Mouse (Mus musculus) embryonic facial prominence, embryonic 14.5 days (tissue): Measurements from ENCODE around the gene Rad51b. TPM values are rescaled to one million over a fixed set of nuclear protein-coding genes. Genes with fewer than 3 reads are reported as not detected.

Experiments
- ATAC-seq: fragments of 200-750 bp; cut with Nextera tagmentation; 2 replicates; pipeline ENCODE4 v1.8.0; 2017; ENCODE audit warnings: low read depth, moderate number of reproducible peaks, moderate TSS enrichment
- DNase-seq: peaks from one replicate; pipeline ENCODE4 v3.0.0-alpha.2; 2015; ENCODE audit warnings: low spot score
- H3K27ac ChIP-seq: fragments of 300-500 bp; sonication (generic); replicated peaks from 2 replicates; pipeline ENCODE4 v1.5.1; 2014; ENCODE audit warnings: low read depth, mild to moderate bottlenecking, low read length, moderate library complexity
- H3K27me3 ChIP-seq: fragments of 300-500 bp; sonication (generic); replicated peaks from 2 replicates; pipeline ENCODE4 v1.6.1; 2014; ENCODE audit warnings: low read length; ENCODE audit not compliant: control insufficient read depth, insufficient read depth
- H3K36me3 ChIP-seq: fragments of 300-500 bp; sonication (generic); 2 replicates; pipeline ENCODE4 v1.6.1; 2014; ENCODE audit warnings: low read length, mixed read lengths; ENCODE audit not compliant: control insufficient read depth, insufficient read depth
- H3K4me1 ChIP-seq: fragments of 300-500 bp; sonication (generic); 2 replicates; pipeline ENCODE4 v1.6.1; 2014; ENCODE audit warnings: antibody characterized with exemption, low read length; ENCODE audit not compliant: control insufficient read depth, insufficient read depth
- H3K4me2 ChIP-seq: fragments of 300-500 bp; sonication (generic); 2 replicates; pipeline ENCODE4 v1.6.1; 2014; ENCODE audit warnings: low read depth, mild to moderate bottlenecking, low read length, moderate library complexity, mixed read lengths
- H3K4me3 ChIP-seq: fragments of 300-500 bp; sonication (generic); 2 replicates; pipeline ENCODE4 v1.5.1; 2014; ENCODE audit warnings: low read depth, mild to moderate bottlenecking, low read length
- H3K9ac ChIP-seq: fragments of 300-500 bp; sonication (generic); 2 replicates; pipeline ENCODE4 v1.6.1; 2014; ENCODE audit warnings: low read depth, mild to moderate bottlenecking, low read length, moderate library complexity, mixed read lengths
- H3K9me3 ChIP-seq: fragments of 300-500 bp; sonication (generic); 2 replicates; pipeline ENCODE4 v1.6.1; 2016; ENCODE audit warnings: low read length; ENCODE audit not compliant: control insufficient read depth
- WGBS: fragments of 180-500 bp; shearing (Covaris S2); extraction: QIAGEN DNeasy Blood & Tissue Kit; methylation state at CpG from one replicate; pipeline ENCODE4 v1.1.7; 2014; 5-methylcytosine and 5-hydroxymethylcytosine counted together
- polyA plus RNA-seq: library from polyadenylated mRNA; unstranded; fragments of >200 nt; fragmentation: Nextera tagmentation; extraction: Ambion mirVana; gene quantifications from 2 replicates; pipeline ENCODE4 v1.2.1, GENCODE M21; 2014

The Rad51b gene
- polyA plus RNA-seq, 1 experiment from 2014 or later: 5.1 TPM

DNA sequence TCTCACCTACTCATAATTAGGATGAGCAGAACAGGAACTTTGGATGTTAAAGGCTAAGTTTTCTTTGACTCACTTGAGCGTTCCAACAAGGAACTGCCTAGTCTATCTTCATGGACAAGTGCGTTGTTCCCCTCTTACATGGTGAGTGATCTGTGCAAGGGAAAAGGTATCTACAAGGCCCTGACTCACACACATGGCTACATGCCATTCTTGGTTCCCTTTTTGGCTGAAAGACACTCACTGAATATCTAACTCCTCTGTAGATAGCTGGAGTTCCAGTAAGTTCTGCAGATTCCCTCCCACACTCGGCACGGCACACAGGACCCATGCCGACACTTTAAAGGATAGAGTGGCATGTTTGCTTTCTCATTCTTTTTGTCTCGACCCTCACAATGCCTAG, 447.0 kb downstream of the Rad51b start:
- Histone ChIP-seq H3K4me3 (no peak overlapping the region), H3K4me1 (peaks cover 35% of the 10 kb centered on the region), H3K27me3 (no peaks in the 10 kb centered on the region), H3K4me2 (no peak overlapping the region), H3K9me3 (no peaks in the 10 kb centered on the region), H3K27ac (no peak overlapping the region), H3K36me3 (no peaks in the 10 kb centered on the region), H3K9ac (no peak overlapping the region)
- no peak for ATAC-seq
- no peak for DNase-seq
- WGBS: 86% methylated on average over 6 of the region's 6 CpGs

GRCm38 (mm10) chr12:79745225-79745624, 448.1 kb downstream of the Rad51b start:
- DNase-seq: no peak
- Histone ChIP-seq H3K27ac (no peak overlapping the region), H3K36me3 (no peaks in the 10 kb centered on the region), H3K27me3 (no peaks in the 10 kb centered on the region), H3K9ac (no peak overlapping the region), H3K4me1 (peaks cover 46% of the 10 kb centered on the region), H3K4me2 (no peak overlapping the region), H3K4me3 (no peak overlapping the region), H3K9me3 (no peaks in the 10 kb centered on the region)
- WGBS: 70% methylated on average over 5 of the region's 5 CpGs
- no peak for ATAC-seq

GRCm38 (mm10) chr12:79745845-79746510, 448.9 kb downstream of the Rad51b start:
- Histone ChIP-seq H3K4me3 (no peak overlapping the region), H3K36me3 (no peaks in the 10 kb centered on the region), H3K4me2 (no peak overlapping the region), H3K27me3 (no peaks in the 10 kb centered on the region), H3K4me1 (peaks cover 54% of the 10 kb centered on the region), H3K9ac (no peak overlapping the region), H3K27ac (no peak overlapping the region), H3K9me3 (no peaks in the 10 kb centered on the region)
- ATAC-seq: no peak
- 23% methylated on average over 10 of the region's 10 CpGs for WGBS
- DNase-seq: no peak

DNA sequence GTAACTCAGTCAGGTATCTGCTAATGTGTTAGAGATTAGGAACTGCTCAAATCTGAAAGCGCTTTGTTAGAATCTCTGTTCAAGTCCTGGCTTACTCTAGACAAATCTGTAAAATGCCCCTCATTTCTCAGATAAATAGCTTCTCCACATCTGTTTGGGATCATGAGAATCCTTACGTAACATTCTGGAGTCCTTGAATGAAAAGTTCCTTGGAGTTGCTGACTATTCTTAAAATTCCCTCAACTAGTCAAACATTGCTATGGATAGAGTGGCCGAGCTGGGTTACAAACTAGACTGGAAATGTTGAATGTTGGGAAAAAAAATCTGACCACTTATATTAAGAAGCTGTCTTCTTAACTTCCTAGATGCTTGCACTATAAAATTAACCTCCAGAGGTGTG, 450.5 kb downstream of the Rad51b start:
- H3K27me3 ChIP-seq: no peaks in the 10 kb centered on the region
- no peak overlapping the region for H3K9ac ChIP-seq
- ATAC-seq: no peak
- 64% methylated on average over 3 of the region's 3 CpGs for WGBS
- no peaks in the 10 kb centered on the region for H3K9me3 ChIP-seq
- no peak for DNase-seq
- no peaks in the 10 kb centered on the region for H3K36me3 ChIP-seq
- no peak overlapping the region for H3K4me2 ChIP-seq
- no peak overlapping the region for H3K4me3 ChIP-seq
- H3K4me1 ChIP-seq: peaks cover 62% of the 10 kb centered on the region
- no peak overlapping the region for H3K27ac ChIP-seq

GRCm38 (mm10) chr12:79748862-79749261, 451.8 kb downstream of the Rad51b start:
- H3K4me3 ChIP-seq: no peak overlapping the region
- no peaks in the 10 kb centered on the region for H3K27me3 ChIP-seq
- H3K9ac ChIP-seq: no peak overlapping the region
- 49% methylated on average over 4 of the region's 4 CpGs for WGBS
- H3K4me1 ChIP-seq: peaks cover 62% of the 10 kb centered on the region
- no peak overlapping the region for H3K4me2 ChIP-seq
- ATAC-seq: no peak
- H3K36me3 ChIP-seq: no peaks in the 10 kb centered on the region
- 0 out of 2 replicates have a peak overlapping the region, but pooled peaks have one; percentile 33 for H3K27ac ChIP-seq
- no peaks in the 10 kb centered on the region for H3K9me3 ChIP-seq
- no peak for DNase-seq

DNA sequence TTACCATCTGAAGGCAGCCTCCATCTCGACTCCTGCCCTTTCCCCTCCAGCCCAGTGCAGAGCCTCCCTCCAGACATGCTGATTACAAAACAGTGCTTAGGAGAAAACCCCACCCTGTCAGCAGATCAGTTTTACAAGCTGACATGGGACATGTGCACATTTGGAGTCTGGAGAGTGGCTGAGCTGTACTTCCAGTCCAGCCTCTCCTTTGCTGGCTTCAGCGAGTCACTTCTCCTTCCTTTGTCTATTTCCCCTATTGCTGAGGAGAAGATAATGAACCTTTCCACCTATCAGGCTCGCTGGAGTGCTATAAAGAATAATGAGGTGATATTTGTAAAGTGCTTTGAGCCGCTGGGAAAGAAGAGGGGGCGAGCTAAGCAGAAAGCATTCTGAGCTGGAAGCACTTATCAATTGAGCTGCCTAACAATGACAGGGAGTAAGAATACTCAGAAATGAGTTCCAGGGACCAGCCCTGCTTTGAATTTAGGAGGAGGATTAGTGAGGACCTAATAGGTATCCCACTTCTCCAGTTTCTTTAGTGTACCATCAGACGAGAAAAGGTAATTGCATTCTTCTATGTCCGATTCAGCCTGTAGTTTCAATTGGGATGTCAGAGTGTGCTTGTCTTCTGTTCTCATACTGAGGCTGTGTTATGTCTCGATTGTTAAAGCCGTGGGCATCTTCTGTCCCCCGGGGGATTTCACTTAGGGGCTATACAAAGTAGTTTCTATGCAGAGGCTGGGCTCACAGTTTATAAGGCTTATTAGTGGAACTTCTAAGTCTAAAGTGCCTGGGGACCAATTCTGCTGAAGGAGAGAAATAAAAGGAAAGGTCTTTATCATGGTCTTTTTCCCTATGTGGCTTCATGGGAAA, 453.4 kb downstream of the Rad51b start:
- Histone ChIP-seq H3K36me3 (no peaks in the 10 kb centered on the region), H3K4me2 (no peak overlapping the region), H3K27me3 (no peaks in the 10 kb centered on the region), H3K9me3 (no peaks in the 10 kb centered on the region), H3K4me1 (peaks cover 62% of the 10 kb centered on the region), H3K4me3 (no peak overlapping the region), H3K9ac (peak overlapping the region; percentile 7; the same call in 1 of the 2 replicates), H3K27ac (peak overlapping the region; percentile 70)
- WGBS: 19% methylated on average over 10 of the region's 10 CpGs
- DNase-seq (peak; percentile 69), ATAC-seq (peak; percentile 79)

GRCm38 (mm10) chr12:79751781-79752180, 454.7 kb downstream of the Rad51b start:
- H3K9ac ChIP-seq: peak overlapping the region; percentile 11; the same call in 1 of the 2 replicates
- no peaks in the 10 kb centered on the region for H3K27me3 ChIP-seq
- H3K9me3 ChIP-seq: no peaks in the 10 kb centered on the region
- 24% methylated on average over 8 of the region's 8 CpGs for WGBS
- H3K4me3 ChIP-seq: no peak overlapping the region
- no peak overlapping the region for H3K4me2 ChIP-seq
- no peaks in the 10 kb centered on the region for H3K36me3 ChIP-seq
- ATAC-seq: no peak
- peaks cover 51% of the 10 kb centered on the region for H3K4me1 ChIP-seq
- DNase-seq: peak; percentile 66
- H3K27ac ChIP-seq: peak overlapping the region; percentile 70

GRCm38 (mm10) chr12:79752189-79752588, 455.1 kb downstream of the Rad51b start:
- WGBS: 42% methylated on average over 5 of the region's 5 CpGs
- Histone ChIP-seq H3K4me1 (peaks cover 50% of the 10 kb centered on the region), H3K4me2 (no peak overlapping the region), H3K9me3 (no peaks in the 10 kb centered on the region), H3K27me3 (no peaks in the 10 kb centered on the region), H3K36me3 (no peaks in the 10 kb centered on the region), H3K4me3 (no peak overlapping the region), H3K9ac (no peak overlapping the region), H3K27ac (peak overlapping the region; percentile 70)
- no peak for ATAC-seq
- DNase-seq: no peak
